Mouse (Mus musculus) frontal cortex, postnatal 14 days (tissue): ENCODE data around the gene P4ha1.
"Not testable (repeated sequence)": the region's sequence is repeated elsewhere in the genome, so short reads cannot be mapped to it uniquely, and the experiment has no call there.

ENCODE experiments used
- DNase-seq, 2 experiments: peaks; one replicate each; pipeline ENCODE4 v3.0.0; 2022; ENCODE audit warnings: low spot score in 2 of 2

Gene P4ha1

GRCm38 (mm10) chr10:59368729-59369128 is 45.6 kb downstream of the P4ha1 start:
- no peak for DNase-seq

- DNase-seq, result no peak
Observed at GRCm38 (mm10) chr10:59369426-59369825, 46.3 kb downstream of the P4ha1 start.

- DNase-seq, result no peak
Observed at GRCm38 (mm10) chr10:59377906-59378305, 54.8 kb downstream of the P4ha1 start.

- no peak for DNase-seq
Observed at GRCm38 (mm10) chr10:59378728-59379127, 55.6 kb downstream of the P4ha1 start.

- DNase-seq, result no peak
Observed at GRCm38 (mm10) chr10:59379927-59380326, 56.8 kb downstream of the P4ha1 start.

- DNase-seq, result no peak
Observed at GRCm38 (mm10) chr10:59380411-59380821, 57.3 kb downstream of the P4ha1 start.

- not testable (repeated sequence) for DNase-seq
Observed at GRCm38 (mm10) chr10:59381563-59381962, 58.5 kb downstream of the P4ha1 start.

GRCm38 (mm10) chr10:59386951-59387350 is 63.9 kb downstream of the P4ha1 start:
- no peak for DNase-seq

GRCm38 (mm10) chr10:59389652-59390051 is 66.6 kb downstream of the P4ha1 start:
- DNase-seq, result no peak

- no peak for DNase-seq
Observed at GRCm38 (mm10) chr10:59391907-59392306, 68.8 kb downstream of the P4ha1 start.

GRCm38 (mm10) chr10:59395461-59395860 is 72.4 kb downstream of the P4ha1 start, which contains the start of gene Gm10273:
Gene Gm10273, plus strand, starts transcription at chr10:59395632.
- DNase-seq, result not testable (repeated sequence)

- no peak for DNase-seq
Observed at GRCm38 (mm10) chr10:59402899-59403792, 80.0 kb downstream of the P4ha1 start, which contains the start of gene Pla2g12b. Gene Pla2g12b, plus strand, starts transcription at chr10:59403660.

- no peak for DNase-seq
Observed at GRCm38 (mm10) chr10:59403793-59404149, 80.7 kb downstream of the P4ha1 start.

- DNase-seq, result no peak
Observed at GRCm38 (mm10) chr10:59408499-59408898, 85.4 kb downstream of the P4ha1 start.

GRCm38 (mm10) chr10:59410264-59410663 is 87.2 kb downstream of the P4ha1 start:
- DNase-seq, result no peak

GRCm38 (mm10) chr10:59413711-59414110 is 90.6 kb downstream of the P4ha1 start:
- no peak for DNase-seq

GRCm38 (mm10) chr10:59416623-59417022 is 93.5 kb downstream of the P4ha1 start:
- no peak for DNase-seq

GRCm38 (mm10) chr10:59419516-59419915 is 96.4 kb downstream of the P4ha1 start:
- DNase-seq, result no peak
